Mouse (Mus musculus): ENCODE data around the gene Itih5. TPM values are rescaled to one million over a fixed set of nuclear protein-coding genes. Genes with fewer than 3 reads are reported as not detected.

Itih5 gene
- polyA plus RNA-seq, 1 experiment, result 2.1 TPM

DNA sequence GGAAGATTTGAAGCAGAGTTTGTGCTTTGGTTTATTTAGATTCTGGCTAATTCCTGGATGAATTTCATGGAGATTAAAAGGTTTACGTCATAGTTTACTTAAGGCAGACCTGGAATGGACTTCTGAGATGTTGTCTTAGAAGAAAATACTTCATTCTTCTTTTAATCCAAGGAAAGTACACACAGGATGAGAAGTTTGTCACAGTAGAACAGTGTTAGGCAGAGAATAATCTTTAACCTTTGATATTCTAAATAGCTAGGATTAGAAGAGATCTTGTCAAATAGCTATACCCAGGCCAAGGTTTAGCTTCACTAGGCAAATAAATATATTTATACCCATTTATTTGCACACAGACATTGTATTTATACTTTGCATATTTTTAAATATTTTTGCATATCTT, 73.5 kb downstream of the Itih5 start:
- TF ChIP-seq CTCF (IDR thresholded peaks at IDR 0.05; ENCODE audit: extremely low read depth, insufficient read depth, insufficient read length, insufficient replicate concordance) (no peak), POLR2A (IDR thresholded peaks at IDR 0.05; ENCODE audit: low read depth, low read length) (no peak)
- DNase-seq (ENCODE audit: low read depth in 1 of 2, low spot score in 2 of 2), result no peak
- H3K27ac ChIP-seq (ENCODE audit: insufficient read depth, low read length), result no peak overlapping the region
- WGBS, result 93% methylated on average over 1 of the region's 1 CpGs
- no peak overlapping the region for H3K4me3 ChIP-seq (ENCODE audit: extremely low read depth, insufficient read depth, insufficient read length)
- no peaks in the 10 kb centered on the region for H3K27me3 ChIP-seq (ENCODE audit: control insufficient read depth, insufficient read depth, low read length)
- H3K36me3 ChIP-seq (ENCODE audit: control insufficient read depth, insufficient read depth, low read length), result no peaks in the 10 kb centered on the region
- no peaks in the 10 kb centered on the region for H3K4me1 ChIP-seq (ENCODE audit: control insufficient read depth, insufficient read depth, insufficient read length)

DNA sequence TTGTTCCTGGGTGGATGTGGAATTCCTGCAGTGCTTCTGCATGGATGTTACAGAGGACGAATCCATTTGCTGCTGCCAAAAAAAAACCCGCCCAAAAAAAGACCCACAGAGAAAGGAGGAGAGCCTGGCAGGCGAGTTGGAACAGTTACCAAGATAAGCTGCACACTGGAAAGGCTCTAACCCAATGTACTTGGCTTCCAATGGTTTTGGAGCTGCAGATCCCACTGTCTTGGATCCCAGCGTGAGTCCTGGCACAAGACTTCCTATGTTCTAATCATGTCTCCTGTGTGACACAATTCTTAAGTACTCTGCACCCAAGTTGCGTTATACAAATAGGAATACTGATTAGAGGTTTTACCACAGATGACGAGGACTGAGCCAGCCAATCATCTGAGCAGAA, 78.6 kb downstream of the Itih5 start:
- Histone ChIP-seq H3K27me3 (ENCODE audit: control insufficient read depth, insufficient read depth, low read length) (no peaks in the 10 kb centered on the region), H3K4me3 (ENCODE audit: extremely low read depth, insufficient read depth, insufficient read length) (no peak overlapping the region), H3K36me3 (ENCODE audit: control insufficient read depth, insufficient read depth, low read length) (no peaks in the 10 kb centered on the region), H3K27ac (ENCODE audit: insufficient read depth, low read length) (no peak overlapping the region), H3K4me1 (ENCODE audit: control insufficient read depth, insufficient read depth, insufficient read length) (no peaks in the 10 kb centered on the region)
- DNase-seq (ENCODE audit: low read depth in 1 of 2, low spot score in 2 of 2), result no peak
- 83% methylated on average over 6 of the region's 6 CpGs for WGBS
- TF ChIP-seq POLR2A (IDR thresholded peaks at IDR 0.05; ENCODE audit: low read depth, low read length), result no peak
- no peak for TF ChIP-seq CTCF (IDR thresholded peaks at IDR 0.05; ENCODE audit: extremely low read depth, insufficient read depth, insufficient read length, insufficient replicate concordance)

DNA sequence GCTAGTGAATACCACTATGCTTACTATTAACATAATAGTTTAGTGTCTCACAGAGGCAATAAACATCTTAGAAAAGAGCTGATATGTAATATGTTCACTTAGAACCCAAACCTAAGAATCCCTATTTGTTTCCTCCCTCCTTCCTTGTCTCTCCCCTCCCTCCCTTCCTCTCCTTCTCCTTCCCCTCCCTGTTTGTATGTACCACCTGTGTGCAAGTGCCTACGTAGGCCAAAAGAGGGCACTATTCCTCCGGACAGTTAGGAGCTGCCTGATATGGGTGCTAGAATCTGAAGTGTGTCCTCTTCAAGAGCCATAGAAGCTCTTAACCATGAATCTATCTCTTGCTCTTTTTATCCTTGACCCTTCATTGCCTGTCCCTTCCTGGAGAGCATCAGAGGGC, 83.2 kb downstream of the Itih5 start:
- Histone ChIP-seq H3K27me3 (ENCODE audit: control insufficient read depth, insufficient read depth, low read length) (no peaks in the 10 kb centered on the region), H3K27ac (ENCODE audit: insufficient read depth, low read length) (no peak overlapping the region), H3K4me1 (ENCODE audit: control insufficient read depth, insufficient read depth, insufficient read length) (no peaks in the 10 kb centered on the region), H3K36me3 (ENCODE audit: control insufficient read depth, insufficient read depth, low read length) (0 out of 2 replicates have a peak, but pooled peaks cover 1% of the 10 kb centered on the region), H3K4me3 (ENCODE audit: extremely low read depth, insufficient read depth, insufficient read length) (no peak overlapping the region)
- no peak for DNase-seq (ENCODE audit: low read depth in 1 of 2, low spot score in 2 of 2)
- TF ChIP-seq POLR2A (IDR thresholded peaks at IDR 0.05; ENCODE audit: low read depth, low read length) (no peak), CTCF (IDR thresholded peaks at IDR 0.05; ENCODE audit: extremely low read depth, insufficient read depth, insufficient read length, insufficient replicate concordance) (no peak)
- 96% methylated on average over 2 of the region's 2 CpGs for WGBS

DNA sequence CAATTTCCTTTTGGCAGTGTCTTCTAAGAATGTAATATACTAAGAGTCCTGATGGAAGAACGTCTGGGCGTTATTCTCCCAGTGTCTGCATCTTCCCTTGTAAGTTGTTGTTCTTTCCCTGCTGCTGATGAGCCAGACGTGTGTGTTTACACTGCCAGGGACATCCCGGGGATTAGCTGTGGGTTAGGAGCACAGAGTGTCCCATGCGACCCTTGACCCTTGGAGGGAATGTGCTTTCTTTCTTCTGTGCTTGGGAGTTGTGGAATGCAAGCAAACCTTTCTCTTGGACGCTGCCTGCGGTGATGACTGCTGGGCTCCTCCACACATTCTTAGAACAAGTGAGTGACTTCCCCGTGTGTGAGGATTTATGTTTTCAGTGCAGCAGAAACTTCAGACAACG, 89.6 kb downstream of the Itih5 start:
- Histone ChIP-seq H3K36me3 (ENCODE audit: control insufficient read depth, insufficient read depth, low read length) (0 out of 2 replicates have a peak, but pooled peaks cover 1% of the 10 kb centered on the region), H3K27me3 (ENCODE audit: control insufficient read depth, insufficient read depth, low read length) (no peaks in the 10 kb centered on the region), H3K4me3 (ENCODE audit: extremely low read depth, insufficient read depth, insufficient read length) (no peak overlapping the region), H3K27ac (ENCODE audit: insufficient read depth, low read length) (no peak overlapping the region), H3K4me1 (ENCODE audit: control insufficient read depth, insufficient read depth, insufficient read length) (no peaks in the 10 kb centered on the region)
- no peak for DNase-seq (ENCODE audit: low read depth in 1 of 2, low spot score in 2 of 2)
- WGBS, result 85% methylated on average over 9 of the region's 9 CpGs
- TF ChIP-seq CTCF (IDR thresholded peaks at IDR 0.05; ENCODE audit: extremely low read depth, insufficient read depth, insufficient read length, insufficient replicate concordance) (no peak), POLR2A (IDR thresholded peaks at IDR 0.05; ENCODE audit: low read depth, low read length) (no peak)

DNA sequence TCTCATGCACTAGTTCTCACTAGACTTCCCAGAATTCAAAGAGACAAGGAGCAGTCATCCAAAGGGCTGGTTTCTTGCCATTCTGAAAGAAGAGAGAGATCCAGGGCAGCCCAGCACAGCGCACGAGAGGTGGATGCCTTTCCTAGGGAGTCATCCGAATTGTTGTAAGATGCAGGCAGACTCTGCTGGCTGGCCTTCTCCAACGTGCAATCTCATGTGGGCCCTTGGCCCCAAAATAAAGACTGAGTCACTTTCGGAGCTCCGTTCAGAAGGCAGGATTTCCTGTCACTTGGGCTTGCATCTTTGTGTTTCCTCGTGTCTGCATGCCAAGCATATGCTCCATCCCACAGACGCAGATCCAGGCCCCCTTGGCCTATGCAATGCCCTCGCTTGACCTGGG, 97.1 kb downstream of the Itih5 start:
- TF ChIP-seq POLR2A (IDR thresholded peaks at IDR 0.05; ENCODE audit: low read depth, low read length) (no peak), CTCF (IDR thresholded peaks at IDR 0.05; ENCODE audit: extremely low read depth, insufficient read depth, insufficient read length, insufficient replicate concordance) (no peak)
- 69% methylated on average over 9 of the region's 9 CpGs for WGBS
- H3K36me3 ChIP-seq (ENCODE audit: control insufficient read depth, insufficient read depth, low read length), result no peaks in the 10 kb centered on the region

DNA sequence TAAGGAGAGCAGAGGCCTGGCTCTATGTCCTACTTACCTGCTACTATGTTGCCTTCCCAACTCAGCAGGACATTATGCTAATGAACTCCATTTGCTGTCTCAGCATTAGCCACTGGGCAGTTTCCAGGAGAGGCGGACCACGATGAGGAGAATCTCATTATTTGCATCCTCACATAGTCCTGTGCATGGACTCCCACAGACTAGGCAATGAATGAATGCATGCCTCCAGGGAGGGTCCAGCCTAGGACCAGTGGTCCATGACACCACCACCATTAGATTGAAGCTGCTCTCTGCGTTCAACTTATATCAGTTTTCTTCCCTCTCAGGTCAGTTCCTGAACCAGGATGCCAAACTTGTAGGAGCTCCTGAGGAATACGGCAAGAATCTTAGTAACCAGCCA, 97.6 kb downstream of the Itih5 start:
- 94% methylated on average over 4 of the region's 4 CpGs for WGBS
- no peak for TF ChIP-seq CTCF (IDR thresholded peaks at IDR 0.05; ENCODE audit: extremely low read depth, insufficient read depth, insufficient read length, insufficient replicate concordance)
- TF ChIP-seq POLR2A (IDR thresholded peaks at IDR 0.05; ENCODE audit: low read depth, low read length), result no peak
- Histone ChIP-seq H3K4me3 (ENCODE audit: extremely low read depth, insufficient read depth, insufficient read length) (no peak overlapping the region), H3K27me3 (ENCODE audit: control insufficient read depth, insufficient read depth, low read length) (no peaks in the 10 kb centered on the region), H3K4me1 (ENCODE audit: control insufficient read depth, insufficient read depth, insufficient read length) (no peaks in the 10 kb centered on the region), H3K27ac (ENCODE audit: insufficient read depth, low read length) (no peak overlapping the region), H3K36me3 (ENCODE audit: control insufficient read depth, insufficient read depth, low read length) (no peaks in the 10 kb centered on the region)
- no peak for DNase-seq (ENCODE audit: low read depth in 1 of 2, low spot score in 2 of 2)

More for the DNA sequence above, 97.1 kb downstream of the Itih5 start:
- Histone ChIP-seq H3K4me1 (ENCODE audit: control insufficient read depth, insufficient read depth, insufficient read length) (no peaks in the 10 kb centered on the region), H3K27ac (ENCODE audit: insufficient read depth, low read length) (no peak overlapping the region), H3K4me3 (ENCODE audit: extremely low read depth, insufficient read depth, insufficient read length) (no peak overlapping the region), H3K27me3 (ENCODE audit: control insufficient read depth, insufficient read depth, low read length) (no peaks in the 10 kb centered on the region)
- no peak for DNase-seq (ENCODE audit: low read depth in 1 of 2, low spot score in 2 of 2)

DNA sequence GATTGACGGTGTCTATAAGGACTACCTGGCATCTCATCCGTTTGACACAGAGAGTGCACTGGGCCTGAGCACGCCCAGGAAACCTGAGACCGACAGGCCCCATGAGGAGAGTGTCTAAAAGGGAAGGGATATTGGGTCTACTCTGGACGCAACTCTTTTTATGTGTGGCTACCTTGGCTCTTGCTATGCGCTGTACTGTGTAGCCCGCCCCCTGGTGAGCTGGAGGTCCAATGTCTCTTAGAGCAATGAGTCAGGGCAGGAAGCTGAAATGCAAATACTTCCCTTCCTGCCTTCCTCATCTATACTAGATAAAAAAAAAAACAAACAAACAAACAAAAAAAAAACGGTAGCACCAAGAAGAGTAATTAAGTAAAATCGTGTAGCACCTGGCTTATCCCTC, 98.1 kb downstream of the Itih5 start:
- no peak for DNase-seq (ENCODE audit: low read depth in 1 of 2, low spot score in 2 of 2)
- Histone ChIP-seq H3K27me3 (ENCODE audit: control insufficient read depth, insufficient read depth, low read length) (no peaks in the 10 kb centered on the region), H3K4me3 (ENCODE audit: extremely low read depth, insufficient read depth, insufficient read length) (no peak overlapping the region), H3K4me1 (ENCODE audit: control insufficient read depth, insufficient read depth, insufficient read length) (no peaks in the 10 kb centered on the region), H3K36me3 (ENCODE audit: control insufficient read depth, insufficient read depth, low read length) (no peaks in the 10 kb centered on the region), H3K27ac (ENCODE audit: insufficient read depth, low read length) (no peak overlapping the region)
- TF ChIP-seq CTCF (IDR thresholded peaks at IDR 0.05; ENCODE audit: extremely low read depth, insufficient read depth, insufficient read length, insufficient replicate concordance) (no peak), POLR2A (IDR thresholded peaks at IDR 0.05; ENCODE audit: low read depth, low read length) (no peak)
- WGBS, result 93% methylated on average over 9 of the region's 9 CpGs
